Mouse (Mus musculus): Measurements from ENCODE around the gene Slc6a13.
"Not testable (repeated sequence)": the region's sequence is repeated elsewhere in the genome, so short reads cannot be mapped to it uniquely, and the experiment has no call there.

Gene Slc6a13

GRCm38 (mm10) chr6:121326486-121327069, 26.6 kb downstream of the Slc6a13 start:
- no peak for DNase-seq (ENCODE audit: low read depth in 2 of 2, low spot score in 2 of 2)

GRCm38 (mm10) chr6:121328417-121328884, 28.4 kb downstream of the Slc6a13 start:
- no peak for DNase-seq (ENCODE audit: low read depth in 2 of 2, low spot score in 2 of 2)

GRCm38 (mm10) chr6:121329848-121330508, 30.0 kb downstream of the Slc6a13 start:
- DNase-seq (ENCODE audit: low read depth in 2 of 2, low spot score in 2 of 2) = no peak

- DNase-seq (ENCODE audit: low read depth in 2 of 2, low spot score in 2 of 2) = no peak
Observed at GRCm38 (mm10) chr6:121335841-121336240, 35.8 kb downstream of the Slc6a13 start.

GRCm38 (mm10) chr6:121336558-121336957, 36.5 kb downstream of the Slc6a13 start:
- no peak for DNase-seq (ENCODE audit: low read depth in 2 of 2, low spot score in 2 of 2)

- no peak for DNase-seq (ENCODE audit: low read depth in 2 of 2, low spot score in 2 of 2)
Observed at GRCm38 (mm10) chr6:121337229-121337628, 37.2 kb downstream of the Slc6a13 start.

- DNase-seq (ENCODE audit: low read depth in 2 of 2, low spot score in 2 of 2) = peak; percentile 38 to 49
Observed at GRCm38 (mm10) chr6:121337770-121338518, 37.9 kb downstream of the Slc6a13 start.

GRCm38 (mm10) chr6:121338519-121338896, 38.5 kb downstream of the Slc6a13 start:
- DNase-seq (ENCODE audit: low read depth in 2 of 2, low spot score in 2 of 2) = no peak

GRCm38 (mm10) chr6:121341650-121342049, 41.6 kb downstream of the Slc6a13 start:
- no peak for DNase-seq (ENCODE audit: low read depth in 2 of 2, low spot score in 2 of 2)

GRCm38 (mm10) chr6:121343026-121343770, 43.2 kb downstream of the Slc6a13 start, which contains the start of gene Slc6a12:
Gene Slc6a12, plus strand, starts transcription at chr6:121343076.
- no peak for DNase-seq (ENCODE audit: low read depth in 2 of 2, low spot score in 2 of 2)

GRCm38 (mm10) chr6:121343771-121344123, 43.7 kb downstream of the Slc6a13 start:
- no peak for DNase-seq (ENCODE audit: low read depth in 2 of 2, low spot score in 2 of 2)

GRCm38 (mm10) chr6:121344329-121344728, 44.3 kb downstream of the Slc6a13 start:
- DNase-seq (ENCODE audit: low read depth in 2 of 2, low spot score in 2 of 2) = no peak

- no peak for DNase-seq (ENCODE audit: low read depth in 2 of 2, low spot score in 2 of 2)
Observed at GRCm38 (mm10) chr6:121346428-121346827, 46.4 kb downstream of the Slc6a13 start.

GRCm38 (mm10) chr6:121352276-121352675, 52.2 kb downstream of the Slc6a13 start:
- DNase-seq (ENCODE audit: low read depth in 2 of 2, low spot score in 2 of 2) = no peak

GRCm38 (mm10) chr6:121356041-121356440, 56.0 kb downstream of the Slc6a13 start:
- no peak for DNase-seq (ENCODE audit: low read depth in 2 of 2, low spot score in 2 of 2)

- DNase-seq (ENCODE audit: low read depth in 2 of 2, low spot score in 2 of 2) = no peak
Observed at GRCm38 (mm10) chr6:121357232-121357631, 57.2 kb downstream of the Slc6a13 start.

GRCm38 (mm10) chr6:121363061-121363460, 63.0 kb downstream of the Slc6a13 start:
- DNase-seq (ENCODE audit: low read depth in 2 of 2, low spot score in 2 of 2) = no peak

GRCm38 (mm10) chr6:121363956-121364355, 63.9 kb downstream of the Slc6a13 start:
- DNase-seq (ENCODE audit: low read depth in 2 of 2, low spot score in 2 of 2) = no peak

GRCm38 (mm10) chr6:121366537-121366936, 66.5 kb downstream of the Slc6a13 start:
- DNase-seq (ENCODE audit: low read depth in 2 of 2, low spot score in 2 of 2) = not testable (repeated sequence)

- DNase-seq (ENCODE audit: low read depth in 2 of 2, low spot score in 2 of 2) = no peak
Observed at GRCm38 (mm10) chr6:121367099-121367498, 67.1 kb downstream of the Slc6a13 start.

- no peak for DNase-seq (ENCODE audit: low read depth in 2 of 2, low spot score in 2 of 2)
Observed at GRCm38 (mm10) chr6:121371197-121371980, 71.4 kb downstream of the Slc6a13 start.

Measured in CD8-positive naive resting alpha-beta T cell, adult 2 months (primary cell).